Mouse (Mus musculus) kidney, embryonic 14.5 days (tissue): ENCODE data around the gene Thoc5. TPM values are rescaled to one million over a fixed set of nuclear protein-coding genes. Genes with fewer than 3 reads are reported as not detected.

Experiments
- ATAC-seq: fragments of 200-750 bp; cut with Nextera tagmentation; 2 replicates; pipeline ENCODE4 v1.8.0; 2017; ENCODE audit warnings: moderate number of reproducible peaks, mild to moderate bottlenecking, moderate TSS enrichment, moderate library complexity; ENCODE audit not compliant: low FRiP score, low TSS enrichment
- H3K27ac ChIP-seq: fragments of 300-500 bp; sonication (generic); 2 replicates; pipeline ENCODE4 v1.5.1; 2014; ENCODE audit warnings: low read depth, mild to moderate bottlenecking, low read length, moderate library complexity, mixed read lengths
- H3K27me3 ChIP-seq: fragments of 300-500 bp; sonication (generic); 2 replicates; pipeline ENCODE4 v1.6.1; 2014; ENCODE audit warnings: mild to moderate bottlenecking, low read length; ENCODE audit not compliant: control insufficient read depth, insufficient read depth
- H3K36me3 ChIP-seq: fragments of 300-500 bp; sonication (generic); 2 replicates; pipeline ENCODE4 v1.6.1; 2014; ENCODE audit warnings: low read length, mixed read lengths; ENCODE audit not compliant: control insufficient read depth, insufficient read depth
- H3K4me1 ChIP-seq: fragments of 300-500 bp; sonication (generic); 2 replicates; pipeline ENCODE4 v1.6.1; 2014; ENCODE audit warnings: low read length, mixed read lengths; ENCODE audit not compliant: control insufficient read depth, insufficient read depth
- H3K4me2 ChIP-seq: fragments of 300-500 bp; sonication (generic); replicated peaks from 2 replicates; pipeline ENCODE4 v1.6.1; 2014; ENCODE audit warnings: low read depth, mild to moderate bottlenecking, low read length
- H3K4me3 ChIP-seq: fragments of 300-500 bp; sonication (generic); 2 replicates; pipeline ENCODE4 v1.5.1; 2014; ENCODE audit warnings: mild to moderate bottlenecking, low read length
- H3K9ac ChIP-seq: fragments of 300-500 bp; sonication (generic); 2 replicates; pipeline ENCODE4 v1.6.1; 2014; ENCODE audit warnings: low read depth, mild to moderate bottlenecking, low read length, moderate library complexity
- H3K9me3 ChIP-seq: fragments of 300-500 bp; sonication (generic); 2 replicates; pipeline ENCODE4 v1.6.1; 2016; ENCODE audit warnings: low read length; ENCODE audit not compliant: control insufficient read depth
- WGBS: fragments of 180-500 bp; shearing (Covaris S2); extraction: QIAGEN DNeasy Blood & Tissue Kit; methylation state at CpG from one replicate; pipeline ENCODE4 v1.1.7; 2014; 5-methylcytosine and 5-hydroxymethylcytosine counted together
- polyA plus RNA-seq: library from polyadenylated mRNA; unstranded; fragments of >200 nt; fragmentation: Nextera tagmentation; extraction: Ambion mirVana; gene quantifications from 2 replicates; pipeline ENCODE4 v1.2.1, GENCODE M21; 2014

Gene Thoc5
- polyA plus RNA-seq, 1 experiment from 2014 or later, result 47.1 TPM

- WGBS, result 94% methylated on average over 3 of the region's 3 CpGs
- H3K4me2 ChIP-seq, result no peak overlapping the region
- no peak overlapping the region for H3K9ac ChIP-seq
- no peaks in the 10 kb centered on the region for H3K27me3 ChIP-seq
- H3K36me3 ChIP-seq, result peaks cover 44% of the 10 kb centered on the region
- peaks cover 10% of the 10 kb centered on the region; the same call in 1 of the 2 replicates for H3K4me1 ChIP-seq
- no peaks in the 10 kb centered on the region for H3K9me3 ChIP-seq
- no peak for ATAC-seq
- H3K4me3 ChIP-seq, result no peak overlapping the region
- no peak overlapping the region for H3K27ac ChIP-seq
These were observed 8.1 kb upstream of the Thoc5 start for GRCm38 (mm10) chr11:4886987-4887386.

DNA sequence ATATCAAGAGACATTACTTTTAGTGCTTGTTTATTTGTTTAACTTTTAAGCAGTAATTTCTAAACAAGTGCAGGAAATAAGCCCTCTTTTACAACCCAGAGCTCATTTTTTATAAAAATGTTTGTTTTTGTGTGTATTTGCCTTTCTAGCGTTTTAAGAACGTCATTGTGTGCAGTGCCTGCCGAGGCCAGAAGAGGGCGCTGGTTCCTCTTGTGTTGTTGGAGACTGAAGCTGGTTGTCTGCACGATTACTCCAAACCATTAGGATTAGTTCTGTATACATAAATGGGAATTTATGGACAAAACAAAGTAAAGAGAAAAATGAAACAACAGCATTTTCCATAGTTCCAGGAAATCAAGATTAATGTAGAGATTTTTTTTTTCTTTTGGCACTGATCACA lies 5.3 kb downstream of the Thoc5 start:
- H3K4me3 ChIP-seq, result no peak overlapping the region
- H3K36me3 ChIP-seq, result peaks cover 43% of the 10 kb centered on the region
- H3K4me2 ChIP-seq, result no peak overlapping the region
- ATAC-seq, result no peak
- 73% methylated on average over 5 of the region's 5 CpGs for WGBS
- H3K27ac ChIP-seq, result no peak overlapping the region
- no peaks in the 10 kb centered on the region for H3K27me3 ChIP-seq
- H3K4me1 ChIP-seq, result peaks cover 5% of the 10 kb centered on the region
- no peak overlapping the region for H3K9ac ChIP-seq
- H3K9me3 ChIP-seq, result no peaks in the 10 kb centered on the region

DNA sequence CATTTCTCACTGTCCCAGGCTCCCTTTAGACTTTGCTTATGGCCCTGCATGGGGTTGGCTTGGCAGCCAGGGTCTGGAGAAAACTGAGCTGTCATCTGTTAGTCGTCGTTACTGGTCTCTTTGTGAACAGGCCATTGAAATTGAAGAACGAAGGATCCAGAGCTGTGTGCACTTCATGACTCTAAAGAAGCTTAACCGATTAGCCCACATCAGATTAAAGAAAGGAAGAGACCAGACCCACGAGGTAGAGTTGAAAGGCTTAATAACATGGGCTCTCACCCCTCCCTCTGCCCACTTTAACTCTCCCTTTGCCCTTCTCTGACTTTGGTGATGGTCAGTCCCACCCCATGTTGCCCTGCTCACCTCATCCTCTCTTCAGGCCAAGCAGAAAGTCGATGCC lies 6.8 kb downstream of the Thoc5 start:
- H3K4me1 ChIP-seq, result no peaks in the 10 kb centered on the region
- no peak overlapping the region for H3K4me3 ChIP-seq
- no peak for ATAC-seq
- H3K27ac ChIP-seq, result no peak overlapping the region
- WGBS, result 93% methylated on average over 6 of the region's 6 CpGs
- H3K4me2 ChIP-seq, result no peak overlapping the region
- no peaks in the 10 kb centered on the region for H3K9me3 ChIP-seq
- H3K36me3 ChIP-seq, result peaks cover 51% of the 10 kb centered on the region
- H3K27me3 ChIP-seq, result no peaks in the 10 kb centered on the region
- H3K9ac ChIP-seq, result no peak overlapping the region

DNA sequence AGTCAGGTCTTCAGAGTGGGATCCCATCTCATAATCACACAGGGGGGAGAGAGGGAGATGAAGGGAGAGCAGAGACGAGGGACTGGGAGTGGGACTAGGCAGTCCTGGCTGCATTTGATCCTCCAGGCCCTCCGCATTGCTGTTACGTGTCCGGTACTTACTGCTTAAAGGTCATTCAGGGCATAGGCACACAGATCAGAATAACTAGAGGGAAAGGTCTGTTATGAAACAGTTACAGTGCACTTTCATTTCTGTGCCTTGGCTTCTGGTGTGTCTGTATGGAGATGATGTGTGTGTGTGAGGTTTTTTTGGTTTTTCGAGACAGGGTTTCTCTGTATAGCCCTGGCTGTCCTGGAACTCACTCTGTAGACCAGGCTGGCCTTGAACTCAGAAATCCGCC lies 11.1 kb downstream of the Thoc5 start:
- 90% methylated on average over 6 of the region's 6 CpGs for WGBS
- Histone ChIP-seq H3K4me1 (no peaks in the 10 kb centered on the region), H3K4me3 (no peak overlapping the region), H3K27ac (no peak overlapping the region), H3K4me2 (no peak overlapping the region), H3K36me3 (peaks cover 57% of the 10 kb centered on the region), H3K9me3 (no peaks in the 10 kb centered on the region), H3K9ac (no peak overlapping the region), H3K27me3 (no peaks in the 10 kb centered on the region)
- no peak for ATAC-seq

- 0 out of 2 replicates have a peak, but pooled peaks have one; percentile 20 for ATAC-seq
- Histone ChIP-seq H3K9me3 (no peaks in the 10 kb centered on the region), H3K4me3 (no peak overlapping the region), H3K36me3 (peaks cover 80% of the 10 kb centered on the region), H3K27me3 (no peaks in the 10 kb centered on the region), H3K27ac (no peak overlapping the region), H3K4me1 (no peaks in the 10 kb centered on the region), H3K4me2 (no peak overlapping the region), H3K9ac (no peak overlapping the region)
- WGBS, result 29% methylated on average over 1 of the region's 1 CpGs
These were observed 20.9 kb downstream of the Thoc5 start for GRCm38 (mm10) chr11:4916068-4916467.

DNA sequence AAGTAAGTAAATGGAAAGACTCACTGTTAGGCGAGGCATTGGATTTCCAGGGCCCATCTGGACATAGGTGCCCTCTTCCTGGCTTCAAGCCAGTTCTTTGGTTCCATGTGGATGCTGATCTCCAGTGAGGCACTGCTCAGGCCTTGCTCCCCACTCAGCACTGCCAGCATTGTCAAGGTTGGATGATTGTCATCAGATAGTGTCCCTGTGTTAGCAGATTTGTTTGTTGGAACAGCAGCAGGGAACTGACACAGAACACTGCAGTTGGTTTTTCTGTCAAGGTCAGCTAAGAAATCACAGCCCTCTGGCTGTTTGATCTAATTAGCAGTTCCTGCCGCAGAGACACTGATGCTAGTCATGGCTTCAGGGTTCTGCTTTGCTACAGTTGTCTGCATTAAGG lies 26.2 kb downstream of the Thoc5 start:
- H3K36me3 ChIP-seq, result peaks cover 85% of the 10 kb centered on the region
- H3K9ac ChIP-seq, result no peak overlapping the region
- no peaks in the 10 kb centered on the region for H3K27me3 ChIP-seq
- no peak for ATAC-seq
- WGBS, result 89% methylated on average over 2 of the region's 2 CpGs
- no peak overlapping the region for H3K4me2 ChIP-seq
- no peaks in the 10 kb centered on the region for H3K4me1 ChIP-seq
- H3K9me3 ChIP-seq, result no peaks in the 10 kb centered on the region
- H3K4me3 ChIP-seq, result no peak overlapping the region
- H3K27ac ChIP-seq, result no peak overlapping the region

GRCm38 (mm10) chr11:4921751-4922150 lies 26.6 kb downstream of the Thoc5 start:
- no peak overlapping the region for H3K4me2 ChIP-seq
- no peaks in the 10 kb centered on the region for H3K4me1 ChIP-seq
- WGBS, result 89% methylated on average over 7 of the region's 7 CpGs
- H3K36me3 ChIP-seq, result peaks cover 88% of the 10 kb centered on the region
- no peak overlapping the region for H3K9ac ChIP-seq
- H3K9me3 ChIP-seq, result no peaks in the 10 kb centered on the region
- H3K27ac ChIP-seq, result no peak overlapping the region
- no peak for ATAC-seq
- no peaks in the 10 kb centered on the region for H3K27me3 ChIP-seq
- H3K4me3 ChIP-seq, result no peak overlapping the region

GRCm38 (mm10) chr11:4927224-4927623 lies 32.1 kb downstream of the Thoc5 start:
- 83% methylated on average over 3 of the region's 3 CpGs for WGBS
- Histone ChIP-seq H3K27me3 (no peaks in the 10 kb centered on the region), H3K4me1 (no peaks in the 10 kb centered on the region; the same call in 1 of the 2 replicates), H3K36me3 (peaks cover 70% of the 10 kb centered on the region), H3K9me3 (no peaks in the 10 kb centered on the region), H3K4me2 (no peak overlapping the region), H3K4me3 (no peak overlapping the region), H3K9ac (no peak overlapping the region), H3K27ac (no peak overlapping the region; the same call in 1 of the 2 replicates)
- ATAC-seq, result no peak

GRCm38 (mm10) chr11:4931009-4931601 lies 36.0 kb downstream of the Thoc5 start:
- Histone ChIP-seq H3K4me2 (no peak overlapping the region), H3K4me3 (no peak overlapping the region), H3K27ac (no peak overlapping the region), H3K36me3 (peaks cover 37% of the 10 kb centered on the region), H3K27me3 (no peaks in the 10 kb centered on the region), H3K4me1 (no peaks in the 10 kb centered on the region; the same call in 1 of the 2 replicates), H3K9ac (no peak overlapping the region), H3K9me3 (no peaks in the 10 kb centered on the region)
- ATAC-seq, result no peak
- 64% methylated on average over 1 of the region's 1 CpGs for WGBS
